Mouse (Mus musculus) forebrain, embryonic 10.5 days (tissue): ENCODE measurements around the gene Gm37240. TPM values are rescaled to one million over a fixed set of nuclear protein-coding genes. Genes with fewer than 3 reads are reported as not detected.
"Not testable (repeated sequence)": the region's sequence is repeated elsewhere in the genome, so short reads cannot be mapped to it uniquely, and the experiment has no call there.

Experiments used
- DNase-seq: peaks from one replicate; pipeline ENCODE4 v3.0.0-alpha.2; 2017; ENCODE audit warnings: low spot score; ENCODE audit errors: extremely low spot score
- H3K27ac ChIP-seq: fragments of 300-500 bp; sonication (generic); 2 replicates; pipeline ENCODE4 v1.5.1; 2016; ENCODE audit warnings: mild to moderate bottlenecking
- H3K27me3 ChIP-seq: fragments of 300-500 bp; sonication (generic); 2 replicates; pipeline ENCODE4 v1.6.1; 2016; ENCODE audit warnings: mild to moderate bottlenecking; ENCODE audit not compliant: poor library complexity, severe bottlenecking
- H3K36me3 ChIP-seq: fragments of 300-500 bp; sonication (generic); replicated peaks from 2 replicates; pipeline ENCODE4 v1.6.1; 2016; ENCODE audit warnings: mild to moderate bottlenecking, moderate library complexity
- H3K4me1 ChIP-seq: fragments of 300-500 bp; sonication (generic); 2 replicates; pipeline ENCODE4 v1.6.1; 2016
- H3K4me3 ChIP-seq: fragments of 300-500 bp; sonication (generic); 2 replicates; pipeline ENCODE4 v1.5.1; 2016; ENCODE audit warnings: mild to moderate bottlenecking, moderate library complexity
- H3K9me3 ChIP-seq: fragments of 300-500 bp; sonication (generic); 2 replicates; pipeline ENCODE4 v1.6.1; 2016; ENCODE audit warnings: mild to moderate bottlenecking, moderate library complexity
- WGBS: fragments of 180-500 bp; shearing (Covaris S2); methylation state at CpG from one replicate; pipeline ENCODE4 v1.1.7; 2016; 5-methylcytosine and 5-hydroxymethylcytosine counted together
- polyA plus RNA-seq: library from polyadenylated mRNA; unstranded; fragments of >200 nt; fragmentation: Nextera tagmentation; extraction: Ambion mirVana; gene quantifications from 2 replicates; pipeline ENCODE4 v1.2.1, GENCODE M21; 2016

Gm37240 gene
- polyA plus RNA-seq, 1 experiment from 2014 or later, result 0.77 TPM

GRCm38 (mm10) chr3:85588701-85589100, 298.6 kb downstream of the Gm37240 start:
- H3K27me3 ChIP-seq, result no peaks in the 10 kb centered on the region
- no peak overlapping the region for H3K4me3 ChIP-seq
- no peak for DNase-seq
- no peaks in the 10 kb centered on the region for H3K9me3 ChIP-seq
- H3K27ac ChIP-seq, result no peak overlapping the region
- 77% methylated on average over 2 of the region's 2 CpGs for whole genome bisulfite sequencing
- no peaks in the 10 kb centered on the region for H3K36me3 ChIP-seq
- H3K4me1 ChIP-seq, result no peaks in the 10 kb centered on the region

DNA sequence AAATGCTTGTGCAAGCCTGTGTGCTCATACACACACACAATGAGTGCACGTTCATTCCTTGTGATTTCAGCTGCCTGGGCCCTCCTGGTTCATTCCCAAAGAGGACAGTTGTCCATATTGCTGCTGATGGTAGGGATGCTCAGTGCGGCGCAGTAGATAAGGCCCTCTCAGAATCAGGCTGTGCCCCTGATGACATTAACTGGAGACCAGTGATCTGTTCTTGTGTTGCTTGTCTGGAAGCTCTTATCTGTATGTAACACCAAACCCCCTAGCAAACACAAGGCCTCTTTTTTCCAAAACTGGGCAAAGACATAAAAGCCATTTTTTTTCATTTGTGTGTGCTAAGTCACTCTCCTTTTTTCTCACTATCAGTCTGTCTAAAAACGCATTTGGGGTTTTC, 302.4 kb downstream of the Gm37240 start:
- Histone ChIP-seq H3K4me1 (no peaks in the 10 kb centered on the region), H3K9me3 (no peaks in the 10 kb centered on the region), H3K36me3 (no peaks in the 10 kb centered on the region), H3K4me3 (no peak overlapping the region), H3K27ac (no peak overlapping the region), H3K27me3 (no peaks in the 10 kb centered on the region)
- DNase-seq, result no peak
- WGBS, result 89% methylated on average over 4 of the region's 4 CpGs

- no peak for DNase-seq
- Histone ChIP-seq H3K27ac (no peak overlapping the region), H3K4me3 (no peak overlapping the region), H3K9me3 (no peaks in the 10 kb centered on the region), H3K4me1 (no peaks in the 10 kb centered on the region), H3K36me3 (no peaks in the 10 kb centered on the region; the same call in 1 of the 2 replicates), H3K27me3 (no peaks in the 10 kb centered on the region)
- WGBS, result 83% methylated on average over 5 of the region's 5 CpGs
These were observed 304.1 kb downstream of the Gm37240 start for GRCm38 (mm10) chr3:85583194-85583593.

GRCm38 (mm10) chr3:85582726-85583125, 304.6 kb downstream of the Gm37240 start:
- Histone ChIP-seq H3K27me3 (no peaks in the 10 kb centered on the region), H3K27ac (no peak overlapping the region), H3K9me3 (no peaks in the 10 kb centered on the region), H3K36me3 (no peaks in the 10 kb centered on the region; the same call in 1 of the 2 replicates), H3K4me3 (no peak overlapping the region), H3K4me1 (no peaks in the 10 kb centered on the region)
- no peak for DNase-seq
- 85% methylated on average over 2 of the region's 2 CpGs for WGBS

GRCm38 (mm10) chr3:85573864-85574830, 313.2 kb downstream of the Gm37240 start, which contains the start of gene Gatb:
TSS of gene Gatb (plus strand) at chr3:85574119.
- Histone ChIP-seq H3K4me1 (peaks cover 13% of the 10 kb centered on the region), H3K9me3 (no peaks in the 10 kb centered on the region), H3K27me3 (no peaks in the 10 kb centered on the region), H3K36me3 (no peaks in the 10 kb centered on the region; the same call in 1 of the 2 replicates), H3K4me3 (peak within 1 kb of the TSS; percentile 62), H3K27ac (peak within 1 kb of the TSS; percentile 88)
- WGBS, result 4% methylated on average over 41 of the region's 41 CpGs
- peak; percentile 97 for DNase-seq

DNA sequence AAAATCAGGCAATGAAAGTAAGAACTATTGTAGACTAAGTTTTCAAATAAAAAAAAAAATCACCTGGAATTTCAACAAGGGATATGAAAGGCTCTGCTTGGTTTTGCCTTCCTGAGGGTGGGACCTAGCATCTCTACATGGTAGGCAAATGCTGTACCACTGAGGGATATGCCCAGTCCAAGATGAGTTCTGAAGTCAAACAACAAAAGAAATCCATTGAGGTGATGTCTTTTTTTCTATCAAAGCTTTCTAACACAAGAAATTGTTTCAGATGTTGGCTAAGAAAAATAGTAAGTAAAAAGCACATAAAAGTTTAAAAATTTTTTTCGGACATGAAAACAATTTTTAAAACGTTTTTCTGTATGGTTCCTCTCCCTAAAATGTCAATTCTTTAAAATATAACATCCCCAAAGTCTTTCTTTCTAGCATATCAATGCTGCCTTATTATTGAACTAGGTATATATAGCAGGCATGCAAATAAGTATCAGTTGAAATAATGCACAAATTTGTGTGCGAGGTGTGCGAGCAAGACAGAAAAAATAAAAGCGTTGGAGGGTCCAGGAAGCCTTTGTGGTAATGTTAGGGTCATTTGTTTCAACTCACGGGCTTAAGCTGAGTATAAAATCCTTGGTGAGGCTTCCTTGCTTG, 314.0 kb downstream of the Gm37240 start:
- no peaks in the 10 kb centered on the region for H3K9me3 ChIP-seq
- H3K4me3 ChIP-seq, result peak overlapping the region; percentile 62
- 23% methylated on average over 6 of the region's 6 CpGs for WGBS
- DNase-seq, result no peak
- no peaks in the 10 kb centered on the region for H3K27me3 ChIP-seq
- H3K36me3 ChIP-seq, result no peaks in the 10 kb centered on the region; the same call in 1 of the 2 replicates
- peak overlapping the region; percentile 88 for H3K27ac ChIP-seq
- peaks cover 13% of the 10 kb centered on the region for H3K4me1 ChIP-seq

- not testable (repeated sequence) for H3K9me3 ChIP-seq, H3K27me3 ChIP-seq, H3K27ac ChIP-seq, DNase-seq, H3K4me3 ChIP-seq, H3K36me3 ChIP-seq
- peaks cover 13% of the 10 kb centered on the region for H3K4me1 ChIP-seq
- 93% methylated on average over 8 of the region's 8 CpGs for WGBS
These were observed 314.8 kb downstream of the Gm37240 start for GRCm38 (mm10) chr3:85572502-85572901.

DNA sequence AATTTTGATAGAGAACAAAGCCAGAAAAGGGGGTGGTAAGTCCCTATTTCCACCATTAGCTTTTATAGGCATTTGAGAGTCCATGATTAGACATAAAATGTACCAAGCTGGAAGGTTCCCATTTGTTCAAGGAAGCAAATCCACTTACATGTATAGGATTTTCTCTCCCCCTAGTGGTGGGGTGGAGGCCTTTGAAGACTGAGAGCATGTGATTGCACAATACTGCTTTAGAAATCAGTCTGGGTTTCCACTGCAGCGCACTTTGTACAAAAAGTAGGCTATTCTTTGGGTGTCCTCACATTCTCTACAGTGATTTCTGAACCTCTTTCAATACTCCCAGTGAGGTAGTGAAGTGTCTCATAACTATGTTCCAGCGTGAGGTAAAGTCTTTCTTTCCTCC, 316.0 kb downstream of the Gm37240 start:
- peak; percentile 27 for DNase-seq
- H3K9me3 ChIP-seq, result no peaks in the 10 kb centered on the region
- H3K27ac ChIP-seq, result no peak overlapping the region
- WGBS, result 67% methylated on average over 2 of the region's 2 CpGs
- H3K36me3 ChIP-seq, result no peaks in the 10 kb centered on the region
- peaks cover 13% of the 10 kb centered on the region for H3K4me1 ChIP-seq
- no peak overlapping the region for H3K4me3 ChIP-seq
- H3K27me3 ChIP-seq, result no peaks in the 10 kb centered on the region

GRCm38 (mm10) chr3:85564603-85565002, 322.7 kb downstream of the Gm37240 start:
- WGBS, result 61% methylated on average over 2 of the region's 2 CpGs

GRCm38 (mm10) chr3:85553731-85554277, 333.5 kb downstream of the Gm37240 start:
- Histone ChIP-seq H3K36me3 (no peaks in the 10 kb centered on the region), H3K27me3 (no peaks in the 10 kb centered on the region), H3K4me1 (no peaks in the 10 kb centered on the region), H3K4me3 (no peak overlapping the region), H3K9me3 (no peaks in the 10 kb centered on the region; the same call in 1 of the 2 replicates), H3K27ac (no peak overlapping the region)
- WGBS, result 87% methylated on average over 6 of the region's 6 CpGs
- no peak for DNase-seq

More at GRCm38 (mm10) chr3:85564603-85565002, 322.7 kb downstream of the Gm37240 start:
- H3K27ac ChIP-seq, result no peak overlapping the region
- no peak for DNase-seq
- H3K27me3 ChIP-seq, result no peaks in the 10 kb centered on the region
- no peaks in the 10 kb centered on the region for H3K4me1 ChIP-seq
- H3K9me3 ChIP-seq, result no peaks in the 10 kb centered on the region
- no peaks in the 10 kb centered on the region for H3K36me3 ChIP-seq
- H3K4me3 ChIP-seq, result no peak overlapping the region

DNA sequence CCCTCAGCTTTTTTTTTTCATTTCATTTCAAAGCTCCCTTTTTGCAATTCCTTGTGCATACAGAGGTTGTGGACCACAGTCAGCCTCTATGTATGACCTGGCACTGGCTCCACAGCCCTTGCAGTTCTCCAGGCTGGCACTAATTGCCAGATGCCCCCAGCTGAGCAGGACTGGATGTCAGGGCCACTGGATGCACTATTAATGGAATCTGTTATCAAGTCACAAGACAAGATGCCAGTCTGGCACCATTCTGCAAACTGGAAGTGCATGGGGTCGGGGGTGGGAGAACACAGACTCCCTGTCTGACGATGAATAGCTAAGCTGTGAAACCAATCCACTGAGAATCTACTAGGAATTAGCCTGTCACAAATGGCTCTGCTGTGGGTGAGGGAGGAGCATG, 336.0 kb downstream of the Gm37240 start:
- DNase-seq, result no peak
- Histone ChIP-seq H3K36me3 (no peaks in the 10 kb centered on the region), H3K27ac (no peak overlapping the region), H3K9me3 (no peaks in the 10 kb centered on the region; the same call in 1 of the 2 replicates), H3K4me1 (0 out of 2 replicates have a peak, but pooled peaks cover 5% of the 10 kb centered on the region), H3K4me3 (no peak overlapping the region), H3K27me3 (no peaks in the 10 kb centered on the region)
- WGBS, result 84% methylated on average over 2 of the region's 2 CpGs

DNA sequence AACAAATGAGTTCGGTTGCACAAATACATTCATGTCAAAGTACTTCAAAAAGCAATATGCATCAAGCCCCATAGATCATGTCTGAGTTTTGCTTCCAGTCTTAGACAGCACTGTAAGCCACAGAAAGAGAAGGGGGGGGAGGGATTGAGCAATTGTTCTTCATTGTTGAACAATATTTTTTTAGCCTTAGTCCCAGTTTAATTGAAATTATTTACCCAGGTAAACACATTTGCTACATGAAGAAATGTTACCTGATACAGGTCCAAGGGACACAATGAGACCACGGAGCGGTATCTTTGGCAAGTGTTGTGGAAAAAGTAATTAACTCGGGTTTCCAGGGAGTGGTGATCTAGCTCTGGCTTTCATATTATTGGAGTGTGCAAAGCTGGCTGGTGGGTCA, 337.0 kb downstream of the Gm37240 start:
- DNase-seq, result no peak
- WGBS, result 77% methylated on average over 4 of the region's 4 CpGs
- H3K4me1 ChIP-seq, result 0 out of 2 replicates have a peak, but pooled peaks cover 5% of the 10 kb centered on the region
- no peaks in the 10 kb centered on the region for H3K36me3 ChIP-seq
- H3K9me3 ChIP-seq, result no peaks in the 10 kb centered on the region; the same call in 1 of the 2 replicates
- H3K27ac ChIP-seq, result no peak overlapping the region
- H3K27me3 ChIP-seq, result no peaks in the 10 kb centered on the region
- no peak overlapping the region for H3K4me3 ChIP-seq
